Mouse (Mus musculus): ENCODE results near the gene Agrn.

- TF ChIP-seq POLR2A (IDR thresholded peaks at IDR 0.05; ENCODE audit: insufficient read depth, low read depth, low read length) (no peak), EP300 (IDR thresholded peaks at IDR 0.05; ENCODE audit: insufficient read depth, low read depth, low read length) (no peak)
Measured at GRCm38 (mm10) chr4:156197829-156198205, 529 bp upstream of the Agrn start.
